Mouse (Mus musculus): Measurements from ENCODE around the gene Robo2. TPM values are rescaled to one million over a fixed set of nuclear protein-coding genes. Genes with fewer than 3 reads are reported as not detected.
A peak's percentile ranks its signal among the peaks of the same experiment; 100 is the strongest.

The Robo2 gene
- polyA plus RNA-seq, 1 experiment from 2014 or later = 60.7 TPM

GRCm38 (mm10) chr16:74409548-74409947 lies 2.1 kb downstream of the Robo2 start:
- WGBS = 77% methylated on average over 4 of the region's 4 CpGs

DNA sequence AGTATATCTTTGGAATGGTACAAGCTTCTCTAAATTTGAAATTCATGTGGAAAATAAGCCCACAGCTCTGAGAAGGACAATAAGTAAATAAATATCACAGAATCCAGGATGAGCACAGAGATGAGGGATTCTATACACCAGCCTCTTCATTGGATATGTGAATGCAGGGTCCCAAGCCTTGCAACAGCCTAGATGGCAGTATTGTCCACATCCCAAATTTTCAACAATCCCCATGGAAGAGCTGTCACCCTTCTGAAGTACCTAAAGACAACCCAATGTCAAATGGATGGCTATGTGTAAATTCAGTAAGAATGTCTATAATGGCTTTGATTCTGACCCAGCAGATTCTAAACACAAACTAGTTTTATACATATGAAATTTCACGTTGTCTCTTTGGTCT lies 3.1 kb downstream of the Robo2 start:
- Histone ChIP-seq H3K4me1 (peaks cover 14% of the 10 kb centered on the region; the same call in 1 of the 2 replicates), H3K9ac (replicated peaks) (no peak overlapping the region), H3K9me3 (no peaks in the 10 kb centered on the region), H3K36me3 (no peaks in the 10 kb centered on the region), H3K27ac (replicated peaks) (no peak overlapping the region), H3K4me2 (replicated peaks) (peak overlapping the region; percentile 37), H3K4me3 (peak overlapping the region; percentile 34), H3K27me3 (peaks cover 7% of the 10 kb centered on the region; the same call in 1 of the 2 replicates)
- ATAC-seq (ENCODE audit: low FRiP score, low read depth) = no peak
- WGBS = 73% methylated on average over 1 of the region's 1 CpGs

More at GRCm38 (mm10) chr16:74409548-74409947, 2.1 kb downstream of the Robo2 start:
- H3K4me2 ChIP-seq (replicated peaks) = peak overlapping the region; percentile 68
- peak overlapping the region; percentile 58 for H3K4me3 ChIP-seq
- H3K27me3 ChIP-seq = peaks cover 7% of the 10 kb centered on the region; the same call in 1 of the 2 replicates
- no peak for ATAC-seq (ENCODE audit: low FRiP score, low read depth)
- peak overlapping the region; percentile 68 for H3K9ac ChIP-seq (replicated peaks)
- no peak overlapping the region for H3K27ac ChIP-seq (replicated peaks)
- H3K9me3 ChIP-seq = no peaks in the 10 kb centered on the region
- H3K36me3 ChIP-seq = no peaks in the 10 kb centered on the region
- H3K4me1 ChIP-seq = peaks cover 14% of the 10 kb centered on the region; the same call in 1 of the 2 replicates

- peaks cover 14% of the 10 kb centered on the region for H3K4me1 ChIP-seq
- no peak overlapping the region for H3K9ac ChIP-seq (replicated peaks)
- no peaks in the 10 kb centered on the region for H3K9me3 ChIP-seq
- H3K36me3 ChIP-seq = no peaks in the 10 kb centered on the region
- H3K4me2 ChIP-seq (replicated peaks) = no peak overlapping the region
- no peaks in the 10 kb centered on the region for H3K27me3 ChIP-seq
- ATAC-seq (ENCODE audit: low FRiP score, low read depth) = peak; percentile 62; the same call in 1 of the 2 replicates
- 40% methylated on average over 2 of the region's 2 CpGs for WGBS
- no peak overlapping the region for H3K27ac ChIP-seq (replicated peaks)
- H3K4me3 ChIP-seq = no peak overlapping the region
These were observed 14.3 kb downstream of the Robo2 start for GRCm38 (mm10) chr16:74397291-74397690.

GRCm38 (mm10) chr16:74395678-74396077 lies 15.9 kb downstream of the Robo2 start:
- no peak for ATAC-seq (ENCODE audit: low FRiP score, low read depth)
- Histone ChIP-seq H3K9me3 (no peaks in the 10 kb centered on the region), H3K27ac (replicated peaks) (no peak overlapping the region), H3K27me3 (no peaks in the 10 kb centered on the region), H3K36me3 (no peaks in the 10 kb centered on the region), H3K9ac (replicated peaks) (no peak overlapping the region), H3K4me2 (replicated peaks) (no peak overlapping the region), H3K4me3 (no peak overlapping the region), H3K4me1 (peaks cover 14% of the 10 kb centered on the region)
- 87% methylated on average over 2 of the region's 2 CpGs for WGBS

DNA sequence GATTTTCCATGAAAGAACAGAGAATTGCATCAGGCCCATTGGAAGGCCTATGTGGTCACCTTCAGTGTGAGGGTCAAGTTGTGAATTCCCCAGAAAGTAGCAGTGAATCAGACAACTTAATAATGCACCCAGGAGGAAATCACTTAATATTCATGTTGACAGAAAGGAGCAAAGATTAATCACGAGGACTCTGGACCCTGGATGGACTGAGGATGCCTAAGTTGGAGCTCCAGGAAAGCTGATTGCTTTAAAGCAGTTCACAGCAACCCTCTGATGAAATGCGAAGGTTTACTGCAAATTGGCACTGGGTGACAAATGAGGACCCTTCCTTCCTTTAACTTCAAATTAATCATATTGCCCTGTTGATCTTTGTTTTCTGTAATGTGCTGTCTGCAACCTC lies 32.2 kb downstream of the Robo2 start:
- H3K4me1 ChIP-seq = peaks cover 9% of the 10 kb centered on the region; the same call in 1 of the 2 replicates
- no peaks in the 10 kb centered on the region for H3K9me3 ChIP-seq
- no peak overlapping the region for H3K9ac ChIP-seq (replicated peaks)
- ATAC-seq (ENCODE audit: low FRiP score, low read depth) = no peak
- WGBS = 47% methylated on average over 2 of the region's 2 CpGs
- no peaks in the 10 kb centered on the region for H3K36me3 ChIP-seq
- H3K27me3 ChIP-seq = no peaks in the 10 kb centered on the region
- H3K4me2 ChIP-seq (replicated peaks) = no peak overlapping the region
- H3K27ac ChIP-seq (replicated peaks) = no peak overlapping the region
- H3K4me3 ChIP-seq = no peak overlapping the region

DNA sequence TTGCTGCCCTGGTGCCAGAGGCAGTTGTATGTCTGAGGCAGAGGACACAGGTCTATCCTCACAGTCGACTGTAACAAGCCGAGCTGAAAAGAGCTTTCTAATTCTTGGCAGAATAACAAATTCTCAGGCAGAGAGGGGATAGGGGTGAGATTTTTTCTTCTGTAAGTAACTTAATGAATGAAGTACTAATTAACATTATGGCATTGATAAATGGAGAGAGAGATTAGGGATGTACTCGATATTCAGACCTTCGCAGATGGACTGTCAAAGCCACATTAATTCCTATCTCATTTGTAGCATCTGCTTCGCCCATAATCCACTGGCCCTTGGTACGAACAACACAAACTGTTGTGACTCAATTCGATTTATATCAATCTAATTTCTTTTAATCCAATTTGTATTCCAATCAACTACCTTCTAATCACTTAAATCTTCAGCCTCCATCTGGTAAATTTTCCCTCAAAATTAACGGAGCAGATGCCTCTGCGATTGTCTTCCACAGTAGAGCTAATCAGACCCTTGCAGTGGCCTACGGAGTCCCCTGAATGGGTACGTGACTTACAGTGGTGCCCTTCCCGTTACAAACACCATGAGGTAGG lies 36.2 kb downstream of the Robo2 start:
- H3K4me1 ChIP-seq = peaks cover 15% of the 10 kb centered on the region; the same call in 1 of the 2 replicates
- no peak overlapping the region for H3K9ac ChIP-seq (replicated peaks)
- H3K4me2 ChIP-seq (replicated peaks) = no peak overlapping the region
- no peaks in the 10 kb centered on the region for H3K27me3 ChIP-seq
- ATAC-seq (ENCODE audit: low FRiP score, low read depth) = peak; percentile 63
- 55% methylated on average over 12 of the region's 12 CpGs for WGBS
- H3K9me3 ChIP-seq = no peaks in the 10 kb centered on the region
- no peak overlapping the region for H3K27ac ChIP-seq (replicated peaks)
- no peak overlapping the region for H3K4me3 ChIP-seq
- no peaks in the 10 kb centered on the region for H3K36me3 ChIP-seq

GRCm38 (mm10) chr16:74374540-74374939 lies 37.1 kb downstream of the Robo2 start:
- H3K27me3 ChIP-seq = no peaks in the 10 kb centered on the region
- H3K9me3 ChIP-seq = no peaks in the 10 kb centered on the region
- H3K27ac ChIP-seq (replicated peaks) = no peak overlapping the region
- H3K4me1 ChIP-seq = peaks cover 14% of the 10 kb centered on the region; the same call in 1 of the 2 replicates
- WGBS = 88% methylated on average over 5 of the region's 5 CpGs
- no peak for ATAC-seq (ENCODE audit: low FRiP score, low read depth)
- H3K4me2 ChIP-seq (replicated peaks) = no peak overlapping the region
- no peak overlapping the region for H3K9ac ChIP-seq (replicated peaks)
- H3K36me3 ChIP-seq = no peaks in the 10 kb centered on the region
- no peak overlapping the region for H3K4me3 ChIP-seq

DNA sequence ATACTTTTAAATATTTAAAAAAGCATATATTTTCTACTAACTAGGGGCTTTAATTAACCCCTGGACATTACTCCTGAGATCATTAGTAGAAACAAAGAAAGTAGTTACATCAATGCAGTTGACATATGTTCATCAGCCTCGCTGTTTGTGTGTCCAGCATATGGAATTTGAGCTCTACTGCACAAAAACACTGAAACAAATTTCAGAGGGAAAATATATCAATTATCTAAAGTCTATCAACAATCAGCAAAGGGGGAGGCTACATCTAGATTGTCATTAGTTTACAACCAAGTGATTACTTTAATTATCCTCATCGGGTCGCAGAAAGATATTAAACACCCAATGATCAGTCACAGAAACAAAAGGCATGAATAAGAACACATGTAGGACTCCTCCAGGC lies 38.2 kb downstream of the Robo2 start:
- H3K27ac ChIP-seq (replicated peaks) = no peak overlapping the region
- H3K4me3 ChIP-seq = no peak overlapping the region
- H3K27me3 ChIP-seq = no peaks in the 10 kb centered on the region
- H3K9me3 ChIP-seq = no peaks in the 10 kb centered on the region
- no peak overlapping the region for H3K4me2 ChIP-seq (replicated peaks)
- no peak overlapping the region for H3K9ac ChIP-seq (replicated peaks)
- peaks cover 12% of the 10 kb centered on the region; the same call in 1 of the 2 replicates for H3K4me1 ChIP-seq
- ATAC-seq (ENCODE audit: low FRiP score, low read depth) = no peak
- WGBS = 86% methylated on average over 3 of the region's 3 CpGs
- no peaks in the 10 kb centered on the region for H3K36me3 ChIP-seq

- Histone ChIP-seq H3K27ac (replicated peaks) (no peak overlapping the region), H3K9ac (replicated peaks) (no peak overlapping the region), H3K27me3 (no peaks in the 10 kb centered on the region), H3K4me1 (peaks cover 12% of the 10 kb centered on the region; the same call in 1 of the 2 replicates), H3K36me3 (no peaks in the 10 kb centered on the region), H3K4me3 (no peak overlapping the region), H3K4me2 (replicated peaks) (no peak overlapping the region), H3K9me3 (no peaks in the 10 kb centered on the region)
- ATAC-seq (ENCODE audit: low FRiP score, low read depth) = no peak
- WGBS = 48% methylated on average over 1 of the region's 1 CpGs
These were observed 38.7 kb downstream of the Robo2 start for GRCm38 (mm10) chr16:74372876-74373275.

GRCm38 (mm10) chr16:74348437-74348836 lies 63.2 kb downstream of the Robo2 start:
- Histone ChIP-seq H3K4me3 (no peak overlapping the region), H3K9me3 (no peaks in the 10 kb centered on the region), H3K36me3 (no peaks in the 10 kb centered on the region), H3K9ac (replicated peaks) (no peak overlapping the region), H3K4me1 (no peaks in the 10 kb centered on the region), H3K4me2 (replicated peaks) (no peak overlapping the region), H3K27me3 (no peaks in the 10 kb centered on the region), H3K27ac (replicated peaks) (no peak overlapping the region)
- WGBS = 59% methylated on average over 6 of the region's 6 CpGs
- peak; percentile 41; the same call in 1 of the 2 replicates for ATAC-seq (ENCODE audit: low FRiP score, low read depth)

DNA sequence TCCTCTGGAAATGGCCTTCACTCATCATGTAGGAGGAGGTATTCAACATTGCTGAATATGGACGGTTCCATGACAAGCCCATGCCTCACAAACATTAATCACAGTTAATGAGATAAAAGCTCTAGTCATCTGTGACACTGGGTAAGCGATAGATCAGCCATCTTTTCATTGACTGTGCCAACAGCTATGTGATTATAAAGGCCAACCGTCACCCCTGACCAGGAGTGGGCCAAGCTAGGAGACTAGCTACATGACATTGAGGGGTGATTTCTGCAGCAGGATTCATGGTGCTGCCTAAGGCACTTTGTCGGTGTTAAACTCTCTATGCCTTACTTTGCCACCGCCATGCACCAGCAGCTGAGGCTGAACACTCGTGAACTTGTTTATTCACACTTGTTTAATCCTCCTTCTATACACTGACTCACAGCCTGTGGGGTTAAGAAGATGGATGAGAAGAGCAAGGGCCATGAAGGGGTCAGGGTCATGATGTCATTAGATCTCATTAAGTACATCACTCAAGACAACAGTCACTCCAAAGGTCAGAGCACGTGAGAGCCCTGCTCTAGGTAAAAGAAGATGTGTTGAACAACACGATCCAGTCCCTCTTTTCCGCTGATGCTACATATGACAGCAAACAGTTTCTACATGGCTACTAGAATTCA lies 72.5 kb downstream of the Robo2 start:
- WGBS = 73% methylated on average over 9 of the region's 9 CpGs
- ATAC-seq (ENCODE audit: low FRiP score, low read depth) = no peak

DNA sequence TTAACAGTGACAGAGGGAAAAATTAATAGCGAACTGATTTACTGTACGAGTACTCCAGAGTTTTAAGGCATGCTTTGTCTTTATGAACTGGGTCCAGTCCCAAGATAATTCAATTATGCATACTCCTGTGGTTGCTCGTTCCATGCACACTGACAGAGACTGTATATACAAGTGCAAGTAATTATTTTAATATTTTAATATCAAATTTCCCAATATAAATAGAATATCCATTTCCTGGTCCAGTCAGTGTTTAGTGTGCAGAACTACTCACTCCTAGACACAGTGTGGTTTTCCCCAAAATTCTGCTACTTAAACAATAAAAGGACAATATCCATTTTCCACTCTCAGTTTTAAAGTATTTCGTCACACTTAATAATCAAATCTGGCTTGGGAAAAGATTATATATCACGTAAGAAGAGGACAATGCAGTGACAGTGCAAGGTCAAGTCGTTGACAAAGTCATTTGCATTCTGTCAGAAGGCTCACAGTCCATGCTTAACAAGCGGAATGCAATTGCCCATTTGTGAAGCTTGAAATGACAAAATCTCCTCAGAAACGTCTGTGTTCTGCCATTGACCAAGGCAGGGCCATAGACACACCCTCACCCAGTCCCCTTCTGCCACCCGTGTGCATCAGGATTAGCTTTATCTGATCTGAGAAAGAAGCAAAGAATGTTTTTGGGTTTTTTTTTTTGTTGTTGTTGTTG lies 89.8 kb downstream of the Robo2 start:
- H3K4me1 ChIP-seq = peaks cover 5% of the 10 kb centered on the region; the same call in 1 of the 2 replicates
- no peaks in the 10 kb centered on the region for H3K9me3 ChIP-seq
- H3K27ac ChIP-seq (replicated peaks) = no peak overlapping the region; the same call in 1 of the 2 replicates
- H3K36me3 ChIP-seq = no peaks in the 10 kb centered on the region
- peak; percentile 49; the same call in 1 of the 2 replicates for ATAC-seq (ENCODE audit: low FRiP score, low read depth)
- no peaks in the 10 kb centered on the region for H3K27me3 ChIP-seq
- 42% methylated on average over 9 of the region's 9 CpGs for WGBS
- H3K9ac ChIP-seq (replicated peaks) = no peak overlapping the region
- no peak overlapping the region for H3K4me2 ChIP-seq (replicated peaks)
- no peak overlapping the region for H3K4me3 ChIP-seq

More for the DNA sequence above, 72.5 kb downstream of the Robo2 start:
- Histone ChIP-seq H3K4me1 (no peaks in the 10 kb centered on the region), H3K4me2 (replicated peaks) (no peak overlapping the region), H3K27ac (replicated peaks) (no peak overlapping the region), H3K9me3 (no peaks in the 10 kb centered on the region), H3K36me3 (no peaks in the 10 kb centered on the region), H3K9ac (replicated peaks) (no peak overlapping the region), H3K4me3 (no peak overlapping the region), H3K27me3 (no peaks in the 10 kb centered on the region)

Measured in midbrain, embryonic 12.5 days (tissue).